Mouse (Mus musculus) kidney, adult 2 months (tissue): Measurements from ENCODE around the gene Rassf2.

ENCODE experiments used
- CTCF ChIP-seq: fragments of 200-500 bp; conservative IDR thresholded peaks from 2 replicates; pipeline ENCODE4 v1.5.1; 2011; ENCODE audit warnings: low read depth, mild to moderate bottlenecking, control low read depth, low read length, moderate library complexity, mixed read lengths; ENCODE audit not compliant: insufficient read depth, insufficient read length
- POLR2A ChIP-seq: fragments of 200-500 bp; IDR thresholded peaks from one replicate; pipeline ENCODE4 v1.6.1; 2011; ENCODE audit warnings: low read depth, low read length, control low read depth

DNA sequence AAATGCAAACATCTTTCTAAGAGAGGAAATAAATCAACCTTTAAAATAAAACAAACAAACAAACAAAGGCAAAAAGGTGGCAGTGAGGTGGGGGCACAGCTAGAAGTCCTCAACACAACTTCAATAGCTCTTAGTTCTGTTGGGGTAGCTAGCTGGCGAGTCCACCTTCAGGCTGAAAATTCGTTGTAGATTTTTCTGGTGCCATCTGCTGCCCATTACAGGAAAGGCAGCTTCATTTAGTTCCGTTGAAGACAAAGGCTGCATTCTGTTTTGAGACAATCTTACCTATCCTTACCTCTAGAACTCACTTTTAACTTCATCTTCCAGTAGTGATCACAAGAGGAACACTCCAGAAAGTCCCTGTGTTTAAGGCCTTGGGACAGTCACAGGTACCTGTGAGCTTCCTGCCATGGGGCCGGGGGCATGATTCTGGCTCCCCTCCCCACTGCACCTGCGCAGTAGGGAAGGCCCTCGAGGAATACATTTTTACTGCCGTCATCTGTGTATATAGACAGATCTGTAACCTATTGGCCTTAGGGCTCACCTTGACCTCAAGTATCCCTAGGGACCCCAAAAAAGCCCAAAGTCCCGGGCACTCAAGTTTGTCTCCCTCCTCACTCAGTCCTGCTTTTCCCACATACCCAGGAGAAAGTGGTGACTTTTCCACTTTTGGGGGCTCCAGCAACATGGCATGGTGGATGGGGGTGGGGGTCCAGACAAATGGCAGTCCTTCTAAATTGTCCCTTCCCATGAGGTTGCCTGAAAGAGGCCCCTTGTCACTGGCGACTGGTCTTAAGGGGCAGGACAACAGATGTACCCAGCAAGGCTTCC, 80.1 kb downstream of the Rassf2 start:
- TF ChIP-seq CTCF (peak; percentile 58), POLR2A (no peak)
